Mouse (Mus musculus): ENCODE measurements around the gene Cdx4.

DNA sequence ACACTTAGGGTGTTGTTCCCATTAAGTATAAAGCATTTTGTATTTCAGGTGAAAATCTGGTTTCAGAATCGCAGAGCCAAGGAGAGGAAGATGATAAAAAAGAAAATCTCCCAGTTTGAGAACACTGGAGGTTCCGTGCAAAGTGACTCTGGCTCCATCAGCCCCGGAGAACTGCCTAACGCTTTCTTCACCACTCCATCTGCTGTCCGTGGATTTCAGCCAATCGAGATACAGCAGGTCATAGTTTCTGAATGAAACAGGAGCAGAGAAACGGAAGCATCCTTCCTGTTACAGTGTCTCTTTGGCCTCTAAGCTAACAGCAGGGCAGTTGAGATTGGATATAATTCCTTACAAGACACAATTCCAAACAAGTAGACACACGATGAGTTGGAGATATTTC lies 8.2 kb downstream of the Cdx4 start:
- TF ChIP-seq CTCF (IDR thresholded peaks at IDR 0.05; ENCODE audit: extremely low read depth, insufficient read depth, low read length) (no peak), POLR2A (IDR thresholded peaks at IDR 0.05; ENCODE audit: extremely low read depth, insufficient read depth, low read length) (no peak)

Measured in cortical plate, adult 2 months (tissue).